Mouse (Mus musculus) limb, embryonic 13.5 days (tissue): Measurements from ENCODE around the gene Ghr. TPM values are rescaled to one million over a fixed set of nuclear protein-coding genes. Genes with fewer than 3 reads are reported as not detected.

Experiments
- ATAC-seq: fragments of 200-750 bp; cut with Nextera tagmentation; 2 replicates; pipeline ENCODE4 v1.8.0; 2017; ENCODE audit warnings: low read depth, moderate number of reproducible peaks, moderate TSS enrichment; ENCODE audit not compliant: low FRiP score
- H3K27ac ChIP-seq: fragments of 300-500 bp; sonication (generic); 2 replicates; pipeline ENCODE4 v1.5.1; 2015; ENCODE audit warnings: inconsistent platforms, mild to moderate bottlenecking, moderate library complexity
- H3K27me3 ChIP-seq: fragments of 300-500 bp; sonication (generic); 2 replicates; pipeline ENCODE4 v1.6.1; 2015; ENCODE audit warnings: mild to moderate bottlenecking, inconsistent platforms
- H3K36me3 ChIP-seq: fragments of 300-500 bp; sonication (generic); 2 replicates; pipeline ENCODE4 v1.6.1; 2015; ENCODE audit warnings: inconsistent platforms, mild to moderate bottlenecking, moderate library complexity
- H3K4me1 ChIP-seq: fragments of 300-500 bp; sonication (generic); 2 replicates; pipeline ENCODE4 v1.6.1; 2015; ENCODE audit warnings: inconsistent platforms
- H3K4me2 ChIP-seq: fragments of 300-500 bp; sonication (generic); replicated peaks from 2 replicates; pipeline ENCODE4 v1.6.1; 2015; ENCODE audit warnings: inconsistent platforms, mild to moderate bottlenecking, moderate library complexity
- H3K4me3 ChIP-seq: fragments of 300-500 bp; sonication (generic); 2 replicates; pipeline ENCODE4 v1.5.1; 2015; ENCODE audit warnings: moderate library complexity, mild to moderate bottlenecking, inconsistent platforms
- H3K9ac ChIP-seq: fragments of 300-500 bp; sonication (generic); 2 replicates; pipeline ENCODE4 v1.6.1; 2015; ENCODE audit warnings: mild to moderate bottlenecking, inconsistent platforms
- H3K9me3 ChIP-seq: fragments of 300-500 bp; sonication (generic); 2 replicates; pipeline ENCODE4 v1.6.1; 2016; ENCODE audit warnings: inconsistent platforms
- WGBS: fragments of 180-500 bp; shearing (Covaris S2); methylation state at CpG from one replicate; pipeline ENCODE4 v1.1.7; 2015; 5-methylcytosine and 5-hydroxymethylcytosine counted together
- polyA plus RNA-seq: library from polyadenylated mRNA; unstranded; fragments of >200 nt; fragmentation: Nextera tagmentation; extraction: Ambion mirVana; gene quantifications from 2 replicates; pipeline ENCODE4 v1.2.1, GENCODE M21; 2015

Ghr gene
- polyA plus RNA-seq, 1 experiment from 2014 or later = 68.5 TPM

- ATAC-seq = peak; percentile 84
- peaks cover 28% of the 10 kb centered on the region for H3K36me3 ChIP-seq
- H3K9me3 ChIP-seq = peaks cover 6% of the 10 kb centered on the region; the same call in 1 of the 2 replicates
- H3K27me3 ChIP-seq = no peaks in the 10 kb centered on the region
- no peaks in the 10 kb centered on the region for H3K4me1 ChIP-seq
- no peak overlapping the region for H3K4me2 ChIP-seq
- no peak overlapping the region for H3K4me3 ChIP-seq
- 87% methylated on average over 4 of the region's 4 CpGs for WGBS
- no peak overlapping the region for H3K9ac ChIP-seq
- H3K27ac ChIP-seq = no peak overlapping the region
Measured at GRCm38 (mm10) chr15:3341806-3342582, 241.3 kb downstream of the Ghr start.

- H3K4me2 ChIP-seq = no peak overlapping the region
- no peak overlapping the region for H3K4me3 ChIP-seq
- H3K9ac ChIP-seq = no peak overlapping the region
- H3K4me1 ChIP-seq = no peaks in the 10 kb centered on the region
- H3K27ac ChIP-seq = no peak overlapping the region
- H3K9me3 ChIP-seq = peaks cover 7% of the 10 kb centered on the region; the same call in 1 of the 2 replicates
- no peak for ATAC-seq
- peaks cover 33% of the 10 kb centered on the region for H3K36me3 ChIP-seq
- 90% methylated on average over 3 of the region's 3 CpGs for WGBS
- H3K27me3 ChIP-seq = no peaks in the 10 kb centered on the region
Measured at GRCm38 (mm10) chr15:3339847-3340246, 243.4 kb downstream of the Ghr start.

DNA sequence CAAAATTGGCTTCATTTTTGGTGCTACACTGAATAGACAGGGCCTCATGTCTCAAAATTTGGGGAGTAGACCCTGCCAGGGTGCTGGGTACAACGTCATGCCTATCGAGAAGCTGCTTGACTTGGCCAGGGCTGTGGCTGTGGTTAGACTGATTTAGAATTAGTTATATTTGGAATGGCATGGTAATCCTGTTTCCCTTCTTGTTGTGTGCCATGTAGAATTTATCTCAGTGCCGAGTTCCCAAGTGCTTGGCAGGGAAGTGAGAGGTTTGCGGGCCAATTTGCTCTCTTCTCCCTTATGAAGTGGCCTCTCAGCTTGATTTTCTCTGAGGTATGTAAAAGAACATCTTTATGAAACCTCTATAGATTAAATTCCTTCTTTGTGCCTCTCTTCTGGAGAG lies 250.8 kb downstream of the Ghr start:
- ATAC-seq = no peak
- H3K4me3 ChIP-seq = no peak overlapping the region
- no peaks in the 10 kb centered on the region for H3K4me1 ChIP-seq
- H3K27ac ChIP-seq = no peak overlapping the region
- H3K9me3 ChIP-seq = peaks cover 5% of the 10 kb centered on the region; the same call in 1 of the 2 replicates
- H3K4me2 ChIP-seq = no peak overlapping the region
- H3K9ac ChIP-seq = no peak overlapping the region
- H3K36me3 ChIP-seq = peaks cover 22% of the 10 kb centered on the region
- H3K27me3 ChIP-seq = no peaks in the 10 kb centered on the region
- WGBS = 92% methylated on average over 4 of the region's 4 CpGs

DNA sequence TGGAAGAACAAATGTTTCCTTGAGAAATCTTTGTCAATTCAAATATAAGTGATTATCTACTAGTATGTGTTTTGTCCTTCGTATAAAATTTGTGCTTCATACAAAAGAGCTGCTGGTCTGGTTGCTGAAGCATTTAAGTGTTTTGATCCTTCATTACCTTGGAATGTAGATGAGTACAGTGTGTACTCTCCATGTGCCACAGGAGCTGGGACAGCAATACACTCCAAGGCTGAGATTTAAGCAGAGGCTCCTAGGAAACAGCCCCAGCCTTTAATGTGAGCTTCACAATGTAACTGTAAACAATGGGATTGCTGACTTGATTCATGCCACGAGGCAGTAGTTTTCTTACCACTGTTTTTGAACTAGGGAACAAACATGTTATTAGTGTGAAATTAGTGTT lies 251.5 kb downstream of the Ghr start:
- Histone ChIP-seq H3K9ac (no peak overlapping the region), H3K27me3 (no peaks in the 10 kb centered on the region), H3K9me3 (no peaks in the 10 kb centered on the region), H3K4me3 (no peak overlapping the region), H3K27ac (no peak overlapping the region), H3K4me2 (no peak overlapping the region), H3K4me1 (no peaks in the 10 kb centered on the region), H3K36me3 (peaks cover 16% of the 10 kb centered on the region)
- no peak for ATAC-seq
- 80% methylated on average over 2 of the region's 2 CpGs for WGBS

- Histone ChIP-seq H3K9ac (no peak overlapping the region), H3K4me2 (no peak overlapping the region), H3K4me1 (no peaks in the 10 kb centered on the region), H3K27ac (no peak overlapping the region), H3K4me3 (no peak overlapping the region), H3K36me3 (peaks cover 12% of the 10 kb centered on the region), H3K27me3 (no peaks in the 10 kb centered on the region), H3K9me3 (no peaks in the 10 kb centered on the region)
- 72% methylated on average over 1 of the region's 1 CpGs for WGBS
- ATAC-seq = no peak
Measured at GRCm38 (mm10) chr15:3330291-3330690, 253.0 kb downstream of the Ghr start.

DNA sequence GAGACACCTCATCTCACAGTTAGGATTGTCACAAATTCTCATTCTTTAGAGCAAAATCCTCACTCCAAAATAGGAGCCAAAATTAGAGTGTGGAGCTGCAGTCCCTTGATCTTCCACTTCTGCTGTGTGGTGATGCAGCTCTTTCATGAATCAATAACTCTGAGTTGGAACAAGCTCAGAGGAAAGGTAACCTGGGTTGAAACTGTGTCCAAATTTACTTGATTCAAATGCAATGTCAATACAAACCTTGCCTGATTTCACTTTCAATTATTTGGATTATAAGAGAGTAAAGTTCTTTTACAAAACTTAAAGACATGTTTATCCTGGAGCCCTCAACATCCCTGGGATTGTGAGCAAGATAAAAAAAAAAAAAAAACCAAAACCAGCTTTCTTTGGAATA lies 260.3 kb downstream of the Ghr start:
- Histone ChIP-seq H3K9me3 (no peaks in the 10 kb centered on the region), H3K27ac (no peak overlapping the region), H3K4me1 (no peaks in the 10 kb centered on the region), H3K9ac (no peak overlapping the region), H3K36me3 (peaks cover 11% of the 10 kb centered on the region), H3K27me3 (no peaks in the 10 kb centered on the region), H3K4me2 (no peak overlapping the region), H3K4me3 (no peak overlapping the region)
- no peak for ATAC-seq

DNA sequence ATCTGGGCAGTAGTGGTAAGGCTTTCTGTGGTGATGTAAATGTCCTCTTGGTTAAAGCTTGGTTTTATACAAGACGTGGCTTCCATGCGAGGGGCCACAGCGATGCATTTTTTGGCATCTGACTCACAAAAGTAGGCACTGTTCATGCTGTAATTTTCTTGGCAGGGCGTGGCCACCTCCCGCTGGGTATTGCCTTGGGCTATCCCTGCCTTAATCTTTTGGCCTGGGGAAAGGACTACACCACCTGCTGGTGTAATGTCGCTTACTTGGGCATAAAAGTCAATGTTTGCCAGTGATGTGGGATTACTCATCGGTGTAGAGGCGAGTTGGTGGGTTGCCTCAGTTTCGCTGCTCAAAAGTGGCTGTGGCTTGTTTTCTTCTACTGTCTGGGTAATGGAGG lies 263.4 kb downstream of the Ghr start:
- no peak for ATAC-seq
- Histone ChIP-seq H3K4me1 (no peaks in the 10 kb centered on the region), H3K27me3 (no peaks in the 10 kb centered on the region), H3K9me3 (no peaks in the 10 kb centered on the region), H3K4me3 (no peak overlapping the region), H3K4me2 (no peak overlapping the region), H3K9ac (no peak overlapping the region), H3K27ac (no peak overlapping the region), H3K36me3 (peaks cover 11% of the 10 kb centered on the region)
- 90% methylated on average over 9 of the region's 9 CpGs for WGBS

DNA sequence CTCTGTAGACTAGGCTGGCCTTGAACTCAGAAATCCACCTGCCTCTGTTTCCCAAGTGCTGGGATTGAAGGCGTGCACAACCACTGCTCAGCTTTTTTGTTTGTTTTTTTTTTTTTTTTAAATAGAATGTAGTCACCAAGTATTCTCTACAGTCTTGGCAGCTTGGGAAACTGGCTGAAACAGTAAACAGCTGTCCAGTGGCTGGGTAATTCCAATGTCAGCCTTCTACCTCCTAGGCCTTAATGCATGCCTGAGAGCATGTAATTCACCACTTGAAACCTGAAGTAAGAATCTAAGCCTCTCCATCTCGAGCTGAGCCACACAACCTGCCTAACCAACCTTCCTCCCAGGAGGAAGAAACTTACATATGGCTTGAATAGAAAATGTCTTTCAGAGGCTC lies 266.7 kb downstream of the Ghr start:
- Histone ChIP-seq H3K9me3 (no peaks in the 10 kb centered on the region), H3K9ac (no peak overlapping the region), H3K4me2 (no peak overlapping the region), H3K27ac (no peak overlapping the region), H3K36me3 (peaks cover 11% of the 10 kb centered on the region), H3K27me3 (no peaks in the 10 kb centered on the region), H3K4me3 (no peak overlapping the region), H3K4me1 (no peaks in the 10 kb centered on the region)
- WGBS = 74% methylated on average over 2 of the region's 2 CpGs
- no peak for ATAC-seq

DNA sequence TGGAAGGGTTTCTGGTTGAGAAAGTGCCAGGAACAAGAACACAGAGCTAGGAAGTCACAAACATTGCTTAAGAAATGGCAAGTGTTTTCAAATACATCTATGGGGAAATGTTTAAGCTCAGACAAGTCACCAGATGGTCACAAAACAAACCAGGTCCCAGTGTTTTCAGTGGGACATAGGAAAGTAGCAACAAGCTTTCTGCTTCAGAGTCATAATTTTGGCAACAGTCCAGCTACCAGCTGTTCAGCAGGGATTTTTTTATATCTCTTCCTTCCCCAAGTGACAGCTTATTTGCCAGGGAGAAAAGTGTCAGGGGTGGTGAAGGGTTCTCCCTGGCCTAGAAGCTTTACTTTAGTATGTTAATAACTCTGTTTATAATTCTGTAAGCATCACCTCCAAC lies 270.4 kb downstream of the Ghr start:
- H3K4me3 ChIP-seq = no peak overlapping the region
- H3K27ac ChIP-seq = no peak overlapping the region
- no peaks in the 10 kb centered on the region for H3K27me3 ChIP-seq
- H3K4me1 ChIP-seq = no peaks in the 10 kb centered on the region
- H3K9me3 ChIP-seq = no peaks in the 10 kb centered on the region
- H3K9ac ChIP-seq = no peak overlapping the region
- H3K36me3 ChIP-seq = no peaks in the 10 kb centered on the region; the same call in 1 of the 2 replicates
- H3K4me2 ChIP-seq = no peak overlapping the region
- ATAC-seq = no peak

GRCm38 (mm10) chr15:3309856-3310255 lies 273.4 kb downstream of the Ghr start:
- no peaks in the 10 kb centered on the region for H3K4me1 ChIP-seq
- H3K9ac ChIP-seq = no peak overlapping the region
- no peak for ATAC-seq
- H3K4me2 ChIP-seq = no peak overlapping the region
- 87% methylated on average over 3 of the region's 3 CpGs for WGBS
- H3K27me3 ChIP-seq = no peaks in the 10 kb centered on the region
- H3K4me3 ChIP-seq = no peak overlapping the region
- no peaks in the 10 kb centered on the region for H3K36me3 ChIP-seq
- H3K9me3 ChIP-seq = no peaks in the 10 kb centered on the region
- no peak overlapping the region for H3K27ac ChIP-seq

DNA sequence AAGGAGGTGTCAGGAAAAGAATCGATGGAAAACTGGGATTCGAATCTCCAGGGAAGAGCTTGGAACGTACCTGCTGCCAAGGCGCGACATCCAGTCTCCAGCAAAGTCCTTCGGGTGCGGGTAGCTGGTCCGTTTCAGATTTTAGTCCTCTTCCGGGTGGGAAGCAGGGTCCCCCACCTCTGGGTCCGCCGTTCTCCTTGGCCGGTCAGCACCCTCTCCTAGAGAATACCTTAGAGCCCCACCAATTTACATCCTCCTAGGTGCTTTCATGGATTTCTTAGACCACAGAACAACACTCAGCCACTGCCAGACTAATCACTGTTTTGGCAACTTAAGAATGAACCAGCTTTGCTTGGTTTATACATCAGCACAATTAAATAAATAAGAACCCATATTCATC lies 279.9 kb downstream of the Ghr start, which contains the start of gene Ccdc152:
Gene Ccdc152 (minus strand): TSS at position 101 of the 400 bp plus-strand sequence.
- no peak within 1 kb of the TSS for H3K4me2 ChIP-seq
- WGBS = 92% methylated on average over 12 of the region's 12 CpGs
- 0 out of 2 replicates have a peak, but pooled peaks cover 5% of the 10 kb centered on the region for H3K4me1 ChIP-seq
- H3K4me3 ChIP-seq = no peak within 1 kb of the TSS
- no peaks in the 10 kb centered on the region for H3K27me3 ChIP-seq
- no peak within 1 kb of the TSS for H3K27ac ChIP-seq
- no peak for ATAC-seq
- H3K9ac ChIP-seq = no peak within 1 kb of the TSS
- no peaks in the 10 kb centered on the region for H3K9me3 ChIP-seq
- H3K36me3 ChIP-seq = no peaks in the 10 kb centered on the region

- no peak overlapping the region for H3K9ac ChIP-seq
- no peak for ATAC-seq
- no peak overlapping the region for H3K4me3 ChIP-seq
- no peaks in the 10 kb centered on the region for H3K9me3 ChIP-seq
- no peak overlapping the region for H3K4me2 ChIP-seq
- H3K4me1 ChIP-seq = 0 out of 2 replicates have a peak, but pooled peaks cover 5% of the 10 kb centered on the region
- H3K27ac ChIP-seq = no peak overlapping the region
- H3K36me3 ChIP-seq = no peaks in the 10 kb centered on the region
- H3K27me3 ChIP-seq = no peaks in the 10 kb centered on the region
- 68% methylated on average over 4 of the region's 4 CpGs for WGBS
Measured at GRCm38 (mm10) chr15:3300361-3301100, 282.8 kb downstream of the Ghr start.
